Mouse (Mus musculus) ovary, postnatal 10 days (tissue): Measurements from ENCODE around the gene Brd7.
A peak's percentile ranks its signal among the peaks of the same experiment; 100 is the strongest.

Source experiments
- DNase-seq: peaks from one replicate; pipeline ENCODE4 v3.0.0; 2022; ENCODE audit warnings: low spot score

Gene Brd7

GRCm38 (mm10) chr8:88361708-88362428 is at the start of gene Brd7:
Brd7 (minus strand) TSS chr8:88362194.
- peak; percentile 97 for DNase-seq

DNA sequence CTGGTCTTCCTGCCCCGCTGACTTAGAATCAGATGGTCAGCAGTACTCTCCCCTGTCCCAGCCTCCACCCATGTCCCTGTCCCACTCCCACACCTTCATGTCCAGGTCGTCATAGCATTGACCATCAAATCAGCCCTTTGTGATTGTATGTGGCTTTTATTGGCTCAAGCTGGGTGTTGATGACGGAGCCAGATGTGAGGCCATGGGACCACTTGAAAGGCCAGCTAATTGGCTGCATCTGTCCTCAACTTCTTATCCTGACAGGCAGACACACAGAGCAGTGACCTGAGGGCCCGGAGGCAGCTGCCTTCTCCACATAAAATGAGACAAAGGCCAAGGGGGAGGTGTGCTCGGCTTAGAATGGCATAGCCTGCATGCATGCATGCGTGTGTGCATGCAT is 49.5 kb upstream of the Brd7 start:
- no peak for DNase-seq

DNA sequence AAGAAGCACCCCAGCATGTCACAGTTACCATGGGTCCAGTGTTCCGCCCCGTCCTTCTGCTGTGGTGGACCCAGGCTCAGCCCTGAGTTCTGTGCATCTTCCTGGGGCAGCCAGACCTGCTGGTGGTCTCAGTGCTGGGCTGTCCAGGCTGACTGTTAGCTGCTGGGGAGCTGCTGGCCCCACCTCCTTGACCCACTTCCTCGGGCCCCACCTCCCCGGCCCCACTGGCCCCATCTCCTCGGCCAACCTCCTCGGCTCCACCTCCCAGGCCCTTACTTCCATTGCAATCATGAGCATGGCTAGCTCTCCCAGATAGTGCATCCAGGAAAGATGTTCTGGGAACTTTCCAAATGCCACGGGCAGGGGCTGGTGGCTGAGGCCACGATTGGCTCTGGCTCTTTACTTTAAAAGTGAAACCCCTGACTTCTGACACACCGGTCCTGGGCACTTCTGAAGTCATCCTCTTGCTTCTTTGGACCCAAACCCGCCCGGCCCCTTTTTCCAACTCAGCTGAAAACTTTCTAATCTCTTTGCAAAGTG is 47.5 kb upstream of the Brd7 start:
- no peak for DNase-seq

DNA sequence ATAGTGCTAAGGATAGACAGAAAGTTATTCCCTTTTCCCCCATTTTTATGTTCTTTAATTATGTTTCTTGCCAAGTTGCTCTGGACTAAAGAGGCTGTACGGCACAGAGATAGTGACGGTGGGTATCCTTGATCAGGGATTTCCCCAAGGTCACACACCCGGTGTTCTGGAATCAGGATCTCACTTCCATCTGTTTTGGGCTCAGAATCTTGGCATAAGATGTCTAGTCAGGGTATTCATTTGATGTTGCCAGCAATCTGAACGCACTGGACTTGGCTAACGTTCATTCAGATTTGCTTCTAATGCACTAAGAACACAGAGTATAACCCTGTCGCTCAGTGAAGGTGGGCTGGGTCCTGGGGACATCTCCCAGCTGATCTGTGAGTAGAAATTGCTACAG is 45.7 kb upstream of the Brd7 start:
- DNase-seq = no peak

DNA sequence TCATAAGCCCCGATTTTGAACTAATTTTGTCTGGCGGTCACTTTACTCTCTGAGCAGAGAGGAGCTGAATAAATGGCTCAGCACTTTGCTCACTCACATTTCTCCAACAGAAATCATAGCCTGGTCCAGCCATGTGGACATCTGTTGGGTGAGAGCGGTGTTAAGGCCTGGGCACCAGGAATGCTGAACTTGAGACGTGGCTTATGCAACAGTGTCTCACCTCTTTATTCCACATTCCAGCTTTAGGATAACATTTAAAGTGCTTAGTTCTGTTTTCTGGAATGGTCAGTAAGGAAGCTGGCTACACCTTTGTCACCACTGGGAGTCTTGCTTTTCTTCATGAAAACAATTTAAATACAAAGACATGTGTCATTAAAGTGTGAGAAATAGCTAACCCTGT is 36.1 kb upstream of the Brd7 start:
- DNase-seq = no peak

GRCm38 (mm10) chr8:88393298-88393697 is 31.3 kb upstream of the Brd7 start:
- no peak for DNase-seq

DNA sequence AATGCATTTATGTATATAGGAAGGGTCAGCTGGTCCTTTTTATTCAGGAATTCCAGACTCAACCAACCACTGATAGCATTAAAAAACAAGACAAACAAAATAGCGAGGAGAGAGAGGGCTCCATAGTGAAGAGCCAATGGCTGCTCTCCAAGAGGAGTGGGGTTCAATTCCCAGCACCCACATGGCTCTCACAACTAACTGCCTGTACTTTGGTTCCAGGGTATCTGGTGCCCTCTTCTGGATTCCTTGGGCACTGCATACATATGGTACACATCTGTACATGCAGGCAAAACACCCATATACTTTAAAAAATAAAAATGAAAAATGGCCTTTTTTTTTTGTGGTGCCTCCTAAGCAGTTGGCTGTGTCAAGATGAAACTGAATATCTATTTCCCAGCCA is 28.8 kb upstream of the Brd7 start:
- no peak for DNase-seq

GRCm38 (mm10) chr8:88388691-88389239 is 26.8 kb upstream of the Brd7 start:
- DNase-seq = no peak

GRCm38 (mm10) chr8:88387874-88388273 is 25.9 kb upstream of the Brd7 start:
- no peak for DNase-seq

DNA sequence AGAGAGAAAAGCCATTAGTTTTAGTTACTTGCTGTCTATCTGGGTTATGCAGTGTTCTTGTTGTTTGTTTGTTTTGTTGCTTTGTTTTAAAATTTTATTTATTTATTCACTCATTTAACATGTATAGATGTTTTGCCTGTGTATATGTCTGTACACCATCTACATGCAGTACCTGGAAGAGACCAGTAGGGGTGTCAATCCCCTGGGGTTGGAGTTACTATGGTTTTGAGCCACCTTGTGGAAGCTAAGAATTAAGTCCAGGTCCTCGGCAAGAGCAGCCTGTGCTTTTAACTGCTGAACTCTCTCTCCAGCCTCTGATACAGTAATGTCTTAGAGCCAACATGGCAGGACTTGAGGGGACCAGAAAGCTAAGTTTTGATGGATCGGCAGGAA is 21.2 kb upstream of the Brd7 start:
- no peak for DNase-seq

GRCm38 (mm10) chr8:88382311-88383163 is 20.5 kb upstream of the Brd7 start:
- DNase-seq = no peak

- DNase-seq = no peak
Observed at GRCm38 (mm10) chr8:88380497-88380896, 18.5 kb upstream of the Brd7 start.

DNA sequence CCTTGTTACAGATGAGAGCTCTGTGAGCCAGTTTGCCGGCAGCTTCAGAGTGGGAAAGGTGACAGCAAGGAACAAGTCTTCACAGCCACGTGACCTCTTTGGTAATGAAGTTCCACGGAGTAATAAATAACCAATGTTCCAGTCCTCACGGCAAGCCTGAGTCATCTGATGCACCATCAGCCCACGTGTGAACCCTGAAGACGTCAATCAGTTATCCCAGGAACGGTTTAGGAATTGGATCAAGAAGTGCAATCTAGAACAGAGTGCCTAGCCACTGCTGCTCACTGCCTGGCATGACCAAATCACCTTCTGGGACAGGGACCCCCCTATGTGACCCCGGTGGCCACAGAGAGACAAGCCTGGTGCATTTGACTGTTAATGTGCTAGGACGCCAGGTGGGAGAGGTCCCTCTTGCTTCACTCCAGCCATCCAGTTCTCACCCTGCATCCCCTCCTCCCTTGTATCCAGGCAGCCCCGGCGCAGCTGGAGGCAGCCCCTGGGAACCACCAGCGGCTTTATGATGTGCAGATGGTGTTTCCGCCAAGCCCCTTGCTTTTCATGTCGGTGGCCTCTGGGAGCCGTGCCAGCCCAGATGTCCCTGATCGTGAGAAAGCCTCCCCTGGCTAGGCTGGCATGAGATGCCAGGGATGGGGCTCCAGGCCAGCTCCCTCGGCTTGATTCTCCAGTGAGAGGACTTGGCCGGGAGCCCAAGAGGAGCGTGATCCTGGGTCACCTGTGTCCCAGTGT is 15.0 kb upstream of the Brd7 start:
- peak; percentile 33 for DNase-seq

DNA sequence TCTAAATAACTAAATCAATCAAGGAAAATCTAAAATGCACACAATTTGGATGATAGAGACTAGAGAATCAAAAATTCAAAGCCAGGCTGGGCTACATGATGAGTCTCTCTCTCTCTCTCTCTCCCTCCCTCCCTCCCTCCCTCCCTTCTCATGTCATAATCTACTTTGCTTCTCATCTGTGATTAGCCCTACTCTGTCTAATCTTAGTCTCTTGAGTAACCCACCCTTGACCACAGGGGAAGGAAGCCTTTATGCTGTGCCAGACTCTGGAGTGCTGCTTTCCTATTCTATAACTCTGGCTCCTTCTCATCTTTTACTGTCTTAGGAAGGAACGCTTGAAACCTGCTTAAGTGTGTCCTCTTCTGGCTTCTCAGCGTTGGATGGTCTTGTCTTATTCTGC is 9.5 kb upstream of the Brd7 start:
- DNase-seq = no peak

DNA sequence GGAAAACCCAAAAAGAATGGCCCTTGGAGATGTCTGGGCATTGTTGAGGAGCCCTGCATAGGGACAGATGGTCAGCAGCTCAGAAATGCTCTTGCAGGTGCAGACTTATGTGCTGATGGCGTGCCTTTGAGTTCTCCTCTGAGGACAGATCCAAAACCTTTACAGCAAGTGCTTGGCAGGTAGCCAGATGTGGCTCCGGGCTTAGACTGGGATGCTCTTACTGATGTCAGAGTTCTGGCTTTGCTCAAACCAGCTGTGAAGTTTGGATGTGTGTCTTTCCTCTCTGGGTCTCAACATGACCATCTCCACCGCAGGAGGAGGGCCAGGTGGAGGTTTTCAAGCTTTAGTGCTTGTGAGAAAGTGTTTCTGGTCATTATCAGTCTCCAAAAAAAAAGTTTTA is 7.8 kb upstream of the Brd7 start:
- DNase-seq = no peak

DNA sequence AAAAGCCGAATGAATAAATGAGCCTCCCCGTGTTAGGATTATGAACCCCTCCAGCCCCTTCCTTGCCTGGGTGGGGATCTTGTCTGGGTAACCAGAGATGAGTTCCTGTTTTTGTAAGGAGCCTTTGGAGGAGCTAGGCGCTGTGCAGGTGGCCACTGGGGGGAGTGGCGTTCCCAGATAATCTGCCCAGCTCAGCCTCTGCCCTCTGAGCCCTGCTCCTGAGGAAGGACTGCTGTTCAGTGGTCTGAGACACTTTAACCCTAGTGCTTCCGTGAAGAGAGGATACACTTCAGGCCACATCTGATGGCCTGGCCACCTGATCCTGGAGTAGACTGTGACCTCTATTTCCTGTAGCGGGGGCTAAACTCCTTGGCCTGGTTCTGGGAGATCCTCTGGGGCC is 7.2 kb upstream of the Brd7 start:
- no peak for DNase-seq

DNA sequence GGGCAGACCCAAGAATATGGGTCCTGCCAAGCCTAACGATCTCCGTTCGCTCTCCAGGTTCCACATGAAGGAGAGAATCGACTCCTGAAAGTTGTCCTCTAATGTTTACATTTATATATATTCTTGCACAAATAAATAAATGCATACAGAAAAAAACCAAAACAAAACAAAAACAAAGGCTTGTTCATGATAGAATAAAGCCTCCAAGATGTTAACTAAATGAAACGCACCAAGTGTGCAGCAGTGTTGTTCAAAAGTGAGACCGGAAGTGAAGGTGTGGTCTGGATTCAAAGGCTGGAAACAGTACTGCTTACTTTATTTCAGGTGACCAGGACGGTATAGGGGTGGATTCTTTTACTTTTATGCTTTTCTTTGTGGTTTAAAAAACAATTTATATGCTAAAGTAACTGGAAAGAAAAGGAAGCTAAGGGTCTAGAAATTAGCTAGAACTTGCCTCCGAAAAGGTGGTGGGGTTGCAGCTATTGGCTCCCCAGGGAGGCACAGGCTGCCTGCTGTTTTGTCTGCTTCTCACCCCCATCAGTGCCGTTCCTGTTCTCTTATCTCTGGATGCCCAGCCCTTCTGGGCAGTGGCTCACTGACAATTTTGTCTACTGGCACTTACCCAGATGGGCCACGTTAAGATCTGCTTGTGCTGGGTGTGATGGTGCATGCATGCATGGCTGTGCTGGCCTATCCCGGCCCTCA is 604 bp upstream of the Brd7 start:
- DNase-seq = no peak

DNA sequence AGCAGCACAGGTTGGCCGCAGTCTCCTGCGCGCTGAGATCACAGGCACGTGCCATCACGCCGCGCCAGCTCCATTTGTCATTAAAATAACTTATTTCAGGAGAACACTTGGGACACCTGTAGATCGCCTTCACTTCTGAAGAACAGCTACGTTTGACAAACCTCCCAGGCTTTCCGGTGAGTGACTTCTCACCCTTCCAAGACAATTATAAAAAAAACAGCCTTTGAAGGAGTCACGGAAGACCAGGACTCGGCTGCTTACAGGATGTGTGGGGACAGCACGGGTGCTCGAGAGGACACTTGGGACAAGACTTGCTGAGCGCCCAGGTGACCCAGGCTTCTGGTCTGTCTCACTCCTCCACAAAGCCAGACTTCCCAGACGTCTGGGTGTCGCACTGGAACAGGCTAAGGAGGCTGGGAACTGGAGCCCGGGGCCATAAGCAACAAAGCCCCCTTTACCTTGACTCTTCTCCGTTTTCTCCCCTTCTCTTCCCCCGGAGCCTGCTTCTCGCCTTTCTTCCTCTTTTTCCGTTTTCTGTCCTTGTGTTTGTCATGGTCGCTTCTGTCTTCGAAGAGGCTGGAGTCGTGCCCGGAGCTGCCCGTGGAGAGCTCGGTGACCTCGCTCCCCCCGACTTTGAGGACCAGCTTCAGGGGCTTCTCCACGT is 818 bp downstream of the Brd7 start:
- no peak for DNase-seq

DNA sequence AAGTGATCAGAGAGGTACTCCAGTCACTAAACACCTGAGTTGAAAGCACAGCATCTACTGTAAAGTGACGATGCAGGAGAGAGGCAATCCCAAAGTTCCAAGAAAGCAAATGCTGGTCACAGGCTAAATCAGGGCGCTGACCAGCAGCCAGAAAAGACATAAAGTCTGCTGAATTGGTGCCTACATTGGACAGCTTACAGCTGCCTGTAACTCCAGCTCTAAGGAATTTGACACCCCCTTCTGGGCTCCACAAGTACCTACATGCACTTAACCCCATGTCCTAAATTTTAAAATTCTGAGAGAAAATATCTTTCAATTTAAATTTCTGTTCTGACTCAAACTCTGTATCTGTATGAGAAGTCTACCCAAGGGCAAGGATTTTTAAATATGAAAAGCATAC is 2.0 kb downstream of the Brd7 start:
- no peak for DNase-seq

GRCm38 (mm10) chr8:88357946-88358345 is 4.0 kb downstream of the Brd7 start:
- DNase-seq = no peak
